Mouse (Mus musculus): ENCODE measurements around the gene H13. TPM values are rescaled to one million over a fixed set of nuclear protein-coding genes. Genes with fewer than 3 reads are reported as not detected.

H13 gene
- polyA plus RNA-seq, 1 experiment from 2014 or later: 45.2 TPM

- no peak for ATAC-seq (ENCODE audit: insufficient read depth)
- Histone ChIP-seq H3K4me2 (peak overlapping the region; percentile 92), H3K4me3 (replicated peaks) (peak overlapping the region; percentile 65), H3K4me1 (replicated peaks) (peaks cover 86% of the 10 kb centered on the region), H3K9me3 (replicated peaks) (no peaks in the 10 kb centered on the region), H3K9ac (peak overlapping the region; percentile 62), H3K27me3 (peaks cover 37% of the 10 kb centered on the region), H3K36me3 (replicated peaks) (no peaks in the 10 kb centered on the region), H3K27ac (replicated peaks) (peak overlapping the region; percentile 79)
- WGBS (ENCODE audit: insufficient replicate concordance): under 1% methylated on average over 22 of the region's 22 CpGs
Observed at GRCm38 (mm10) chr2:152736748-152737147, 67.5 kb downstream of the H13 start.

- Histone ChIP-seq H3K9ac (peak overlapping the region; percentile 48), H3K4me3 (replicated peaks) (peak overlapping the region; percentile 65), H3K27ac (replicated peaks) (peak overlapping the region; percentile 79), H3K9me3 (replicated peaks) (no peaks in the 10 kb centered on the region), H3K27me3 (peaks cover 34% of the 10 kb centered on the region), H3K4me2 (peak overlapping the region; percentile 92), H3K36me3 (replicated peaks) (no peaks in the 10 kb centered on the region), H3K4me1 (replicated peaks) (peaks cover 94% of the 10 kb centered on the region)
- 14% methylated on average over 10 of the region's 10 CpGs for WGBS (ENCODE audit: insufficient replicate concordance)
- ATAC-seq (ENCODE audit: insufficient read depth): no peak
Observed at GRCm38 (mm10) chr2:152737306-152738221, 68.3 kb downstream of the H13 start.

- Histone ChIP-seq H3K9me3 (replicated peaks) (no peaks in the 10 kb centered on the region), H3K4me1 (replicated peaks) (peaks cover 98% of the 10 kb centered on the region), H3K27me3 (peaks cover 34% of the 10 kb centered on the region), H3K27ac (replicated peaks) (peak overlapping the region; percentile 79), H3K4me3 (replicated peaks) (peak overlapping the region; percentile 65), H3K4me2 (peak overlapping the region; percentile 92), H3K9ac (peak overlapping the region; percentile 48), H3K36me3 (replicated peaks) (no peaks in the 10 kb centered on the region)
- no peak for ATAC-seq (ENCODE audit: insufficient read depth)
- WGBS (ENCODE audit: insufficient replicate concordance): 52% methylated on average over 2 of the region's 2 CpGs
Observed at GRCm38 (mm10) chr2:152738341-152738740, 69.1 kb downstream of the H13 start.

GRCm38 (mm10) chr2:152739031-152739841 lies 70.0 kb downstream of the H13 start:
- H3K27me3 ChIP-seq: peaks cover 27% of the 10 kb centered on the region
- H3K27ac ChIP-seq (replicated peaks): peak overlapping the region; percentile 79
- peak overlapping the region; percentile 65 for H3K4me3 ChIP-seq (replicated peaks)
- no peaks in the 10 kb centered on the region for H3K36me3 ChIP-seq (replicated peaks)
- 1% methylated on average over 36 of the region's 36 CpGs for WGBS (ENCODE audit: insufficient replicate concordance)
- H3K4me1 ChIP-seq (replicated peaks): peaks cover 89% of the 10 kb centered on the region
- H3K9ac ChIP-seq: peak overlapping the region; percentile 57
- H3K4me2 ChIP-seq: peak overlapping the region; percentile 92
- peak; percentile 56 for ATAC-seq (ENCODE audit: insufficient read depth)
- no peaks in the 10 kb centered on the region for H3K9me3 ChIP-seq (replicated peaks)

GRCm38 (mm10) chr2:152739842-152740260 lies 70.6 kb downstream of the H13 start:
- Histone ChIP-seq H3K9me3 (replicated peaks) (no peaks in the 10 kb centered on the region), H3K4me3 (replicated peaks) (peak overlapping the region; percentile 65; the same call in 1 of the 2 replicates), H3K9ac (peak overlapping the region; percentile 25; the same call in 1 of the 2 replicates), H3K27me3 (peaks cover 22% of the 10 kb centered on the region), H3K4me1 (replicated peaks) (peaks cover 84% of the 10 kb centered on the region), H3K36me3 (replicated peaks) (no peaks in the 10 kb centered on the region), H3K27ac (replicated peaks) (peak overlapping the region; percentile 79), H3K4me2 (peak overlapping the region; percentile 92)
- peak; percentile 71 for ATAC-seq (ENCODE audit: insufficient read depth)
- 1% methylated on average over 3 of the region's 3 CpGs for WGBS (ENCODE audit: insufficient replicate concordance)

- 56% methylated on average over 5 of the region's 5 CpGs for WGBS (ENCODE audit: insufficient replicate concordance)
- Histone ChIP-seq H3K4me3 (replicated peaks) (no peak overlapping the region), H3K9me3 (replicated peaks) (no peaks in the 10 kb centered on the region), H3K4me2 (peak overlapping the region; percentile 92), H3K27me3 (peaks cover 15% of the 10 kb centered on the region), H3K36me3 (replicated peaks) (no peaks in the 10 kb centered on the region), H3K9ac (peak overlapping the region; percentile 25; the same call in 1 of the 2 replicates), H3K27ac (replicated peaks) (peak overlapping the region; percentile 79), H3K4me1 (replicated peaks) (peaks cover 77% of the 10 kb centered on the region)
- no peak for ATAC-seq (ENCODE audit: insufficient read depth)
Observed at GRCm38 (mm10) chr2:152740490-152740889, 71.2 kb downstream of the H13 start.

- Histone ChIP-seq H3K4me3 (replicated peaks) (no peak overlapping the region), H3K9ac (0 out of 2 replicates have a peak overlapping the region, but pooled peaks have one; percentile 1), H3K36me3 (replicated peaks) (no peaks in the 10 kb centered on the region), H3K27me3 (peaks cover 6% of the 10 kb centered on the region), H3K4me2 (peak overlapping the region; percentile 42), H3K4me1 (replicated peaks) (peaks cover 68% of the 10 kb centered on the region), H3K9me3 (replicated peaks) (no peaks in the 10 kb centered on the region), H3K27ac (replicated peaks) (peak overlapping the region; percentile 79)
- ATAC-seq (ENCODE audit: insufficient read depth): peak; percentile 8; the same call in 1 of the 2 replicates
- 5% methylated on average over 14 of the region's 14 CpGs for WGBS (ENCODE audit: insufficient replicate concordance)
Observed at GRCm38 (mm10) chr2:152741153-152742041, 72.1 kb downstream of the H13 start.

- whole genome bisulfite sequencing (ENCODE audit: insufficient replicate concordance): 10% methylated on average over 10 of the region's 10 CpGs
Observed at GRCm38 (mm10) chr2:152742435-152742834, 73.2 kb downstream of the H13 start.

GRCm38 (mm10) chr2:152753944-152754711 lies 84.9 kb downstream of the H13 start, which contains the start of gene Cox4i2:
TSS of gene Cox4i2 (plus strand) at chr2:152754173.
- peak within 1 kb of the TSS; percentile 37 for H3K4me2 ChIP-seq
- H3K27me3 ChIP-seq: peaks cover 45% of the 10 kb centered on the region
- H3K9ac ChIP-seq: no peak within 1 kb of the TSS
- H3K4me1 ChIP-seq (replicated peaks): peaks cover under 1% of the 10 kb centered on the region
- no peak within 1 kb of the TSS for H3K27ac ChIP-seq (replicated peaks)
- no peaks in the 10 kb centered on the region for H3K9me3 ChIP-seq (replicated peaks)
- no peak for ATAC-seq (ENCODE audit: insufficient read depth)
- 6% methylated on average over 30 of the region's 30 CpGs for WGBS (ENCODE audit: insufficient replicate concordance)
- H3K36me3 ChIP-seq (replicated peaks): no peaks in the 10 kb centered on the region
- H3K4me3 ChIP-seq (replicated peaks): no peak within 1 kb of the TSS

More at GRCm38 (mm10) chr2:152742435-152742834, 73.2 kb downstream of the H13 start:
- Histone ChIP-seq H3K9me3 (replicated peaks) (no peaks in the 10 kb centered on the region), H3K27ac (replicated peaks) (peak overlapping the region; percentile 79), H3K4me1 (replicated peaks) (peaks cover 58% of the 10 kb centered on the region), H3K9ac (0 out of 2 replicates have a peak overlapping the region, but pooled peaks have one; percentile 1), H3K4me3 (replicated peaks) (no peak overlapping the region), H3K4me2 (peak overlapping the region; percentile 42), H3K27me3 (no peaks in the 10 kb centered on the region), H3K36me3 (replicated peaks) (no peaks in the 10 kb centered on the region)
- 0 out of 2 replicates have a peak, but pooled peaks have one; percentile 17 for ATAC-seq (ENCODE audit: insufficient read depth)

Measured in liver, embryonic 15.5 days (tissue).